Mouse (Mus musculus) left cerebral cortex, postnatal 10 days (tissue): ENCODE data around the gene Dpf1. TPM values are rescaled to one million over a fixed set of nuclear protein-coding genes. Genes with fewer than 3 reads are reported as not detected.

Experiments used
- DNase-seq, 2 experiments: peaks; one replicate each; pipeline ENCODE4 v3.0.0; 2021 to 2022; ENCODE audit warnings: low spot score in 2 of 2, mixed read lengths in 1 of 2; ENCODE audit errors: extremely low spot score in 1 of 2
- intact Hi-C: fragments of 180-260 bp; cut with DNase I; formaldehyde crosslinking; loops from one replicate; pipeline ENCODE4 v1.15.1; 2025
- total RNA-seq, 2 experiments: library from RNA; stranded (reverse); gene quantifications; 2 replicates each; pipeline ENCODE4 v1.2.3; 2021

The Dpf1 gene
- total RNA-seq, 2 experiments from 2014 or later, result 127 to 141 TPM

DNA sequence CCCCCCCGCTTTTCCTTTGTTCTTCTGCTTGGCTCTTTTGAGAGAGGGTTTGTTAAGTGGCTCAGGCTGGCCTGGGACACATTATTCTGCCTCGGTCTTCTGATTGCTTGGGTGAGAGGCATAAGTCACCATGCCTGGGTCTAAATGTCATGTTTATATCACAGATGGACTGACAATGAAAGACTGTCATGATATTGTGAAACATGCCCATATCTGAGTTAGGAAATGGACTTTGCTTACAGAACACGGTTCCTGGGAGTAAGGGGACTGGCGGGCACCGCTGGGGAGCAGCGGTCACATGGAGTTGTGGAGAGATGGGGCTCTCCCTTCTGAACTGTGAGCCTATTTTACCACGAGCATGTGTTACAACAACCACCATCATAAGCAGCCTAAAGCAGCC, 30.4 kb downstream of the Dpf1 start:
- DNase-seq, result no peak
- intact Hi-C loops, result no loop called here

DNA sequence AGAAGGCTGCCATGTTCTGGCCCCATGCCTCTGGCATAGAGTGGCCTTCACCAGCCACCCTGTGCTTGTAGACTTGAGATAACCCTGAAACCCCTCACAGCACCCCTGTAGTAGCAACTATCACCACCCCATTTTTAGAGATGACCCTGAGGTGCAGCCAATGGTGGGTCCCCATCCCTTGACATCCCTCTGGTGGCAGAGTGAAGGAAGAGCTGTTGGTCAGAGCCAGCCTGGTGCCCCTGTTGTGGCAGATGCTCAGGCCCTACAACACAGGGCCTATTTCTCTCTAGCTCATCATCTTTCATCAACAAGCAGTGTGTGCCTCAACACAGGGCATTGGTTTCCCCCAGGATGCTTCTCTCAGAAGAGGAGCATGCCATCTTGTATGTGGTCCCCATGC, 31.5 kb downstream of the Dpf1 start:
- intact Hi-C loops, result no loop called here
- no peak for DNase-seq

DNA sequence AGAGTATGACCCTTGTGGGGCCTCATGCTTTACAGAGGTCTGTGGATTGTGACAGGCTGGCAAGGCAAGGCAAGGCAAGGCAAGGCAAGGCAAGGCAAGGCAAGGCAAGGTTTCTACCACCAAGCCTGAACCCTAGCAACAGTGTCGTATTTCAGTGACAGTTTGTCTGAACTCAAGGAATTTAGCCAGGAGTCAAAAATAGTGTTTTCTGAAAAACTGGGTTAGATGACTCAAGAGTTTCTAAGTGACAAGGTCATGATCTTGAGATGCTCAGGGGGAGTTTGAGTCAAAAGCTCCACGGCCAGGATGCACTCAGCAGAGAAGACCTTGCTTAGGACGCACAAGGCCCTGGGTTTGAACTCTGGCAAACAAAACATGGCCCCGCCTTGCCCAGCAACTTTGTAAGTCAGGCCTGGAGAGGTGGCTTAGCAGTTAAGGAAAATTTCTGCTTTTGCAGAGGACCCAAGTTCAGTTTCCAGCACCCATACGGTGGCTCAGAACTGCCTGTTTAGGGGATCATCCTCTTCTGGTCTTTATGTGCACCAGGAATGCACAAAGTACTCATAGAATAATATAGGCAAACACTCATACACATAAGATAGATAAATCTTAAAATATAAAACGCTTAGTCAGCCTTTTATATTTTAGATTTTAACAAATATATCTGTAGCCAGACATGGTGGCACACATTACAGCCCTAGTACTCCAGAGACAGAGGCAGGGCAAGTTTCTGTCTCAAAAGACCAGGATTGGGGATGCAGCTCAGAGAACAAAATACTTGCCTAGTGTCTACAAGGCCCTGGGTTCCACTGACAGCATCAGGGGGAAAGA, 32.3 kb downstream of the Dpf1 start:
- no peak for DNase-seq
- intact Hi-C loops, result no loop called here

DNA sequence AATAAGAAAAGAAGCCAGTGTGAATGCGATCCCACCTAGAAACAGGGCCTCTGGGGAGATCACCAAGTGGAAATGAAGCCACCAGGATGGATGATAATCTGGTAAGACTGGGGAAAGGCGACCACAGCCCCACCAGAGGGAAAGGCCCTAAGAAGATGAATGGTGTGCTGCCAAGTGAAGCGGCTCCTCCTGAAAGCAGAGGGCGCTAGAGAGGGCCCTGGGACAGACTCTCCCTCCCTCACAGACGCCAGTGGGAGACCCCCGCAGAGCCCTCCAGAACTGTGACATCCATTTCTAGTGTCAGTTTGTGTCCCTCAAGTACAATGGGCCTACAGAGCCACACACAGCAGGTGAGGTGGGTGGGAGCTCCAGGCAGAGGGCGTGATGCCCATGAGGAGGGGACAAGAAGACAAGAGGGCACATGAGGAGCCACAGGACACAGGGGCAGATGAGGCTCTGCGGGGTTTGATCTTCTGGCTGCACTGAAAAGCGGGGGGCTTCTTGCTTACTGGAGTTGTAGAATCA, 33.1 kb downstream of the Dpf1 start:
- intact Hi-C loops, result no loop called here
- no peak for DNase-seq

DNA sequence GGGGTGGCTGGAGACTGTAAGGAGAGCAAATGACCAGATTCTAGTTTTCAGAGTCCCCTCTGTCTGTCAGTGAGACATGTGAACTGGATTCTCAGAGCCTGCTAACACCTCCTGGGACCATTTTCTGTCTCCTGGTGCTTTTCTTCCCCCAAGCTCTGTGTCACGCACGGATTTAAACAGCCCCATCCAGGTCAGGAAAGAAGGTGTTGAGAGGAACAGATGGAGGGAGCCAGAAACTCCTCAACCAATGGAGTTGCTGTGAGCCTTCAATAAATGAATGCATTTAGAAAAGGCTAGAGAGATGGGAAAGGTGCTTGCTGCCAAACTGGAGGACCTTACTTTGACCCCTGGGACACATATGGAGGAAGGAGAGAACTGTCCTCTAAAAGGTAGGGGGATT, 34.0 kb downstream of the Dpf1 start:
- no peak for DNase-seq
- intact Hi-C loops, result no loop called here

DNA sequence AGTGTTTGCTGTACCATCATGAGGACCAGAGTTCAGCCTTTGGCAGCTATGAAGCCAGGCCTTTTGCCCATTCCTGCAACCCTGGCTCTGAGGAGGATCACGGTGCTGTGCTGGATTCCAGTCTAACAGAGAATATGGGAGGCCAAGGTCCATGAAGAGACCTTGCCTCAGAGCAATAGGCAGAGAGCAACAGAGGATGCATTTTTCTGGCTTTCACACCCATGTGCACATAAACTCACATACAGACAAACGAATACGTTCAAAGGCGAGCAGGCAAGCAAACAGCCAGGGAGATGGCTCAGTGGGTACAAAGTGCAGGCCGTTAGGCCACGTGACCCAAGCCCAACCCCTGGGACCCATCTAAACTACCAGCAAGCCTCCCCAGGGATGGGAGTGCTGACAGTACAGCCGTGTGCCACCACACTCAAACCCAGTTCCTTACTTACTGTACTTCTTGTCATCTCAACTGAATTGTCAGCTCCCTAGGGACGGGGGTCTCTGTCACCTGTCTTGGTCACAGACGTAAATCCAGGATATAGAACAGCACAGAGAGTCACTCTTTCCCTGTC, 34.7 kb downstream of the Dpf1 start:
- intact Hi-C loops, result no loop called here
- DNase-seq, result no peak

DNA sequence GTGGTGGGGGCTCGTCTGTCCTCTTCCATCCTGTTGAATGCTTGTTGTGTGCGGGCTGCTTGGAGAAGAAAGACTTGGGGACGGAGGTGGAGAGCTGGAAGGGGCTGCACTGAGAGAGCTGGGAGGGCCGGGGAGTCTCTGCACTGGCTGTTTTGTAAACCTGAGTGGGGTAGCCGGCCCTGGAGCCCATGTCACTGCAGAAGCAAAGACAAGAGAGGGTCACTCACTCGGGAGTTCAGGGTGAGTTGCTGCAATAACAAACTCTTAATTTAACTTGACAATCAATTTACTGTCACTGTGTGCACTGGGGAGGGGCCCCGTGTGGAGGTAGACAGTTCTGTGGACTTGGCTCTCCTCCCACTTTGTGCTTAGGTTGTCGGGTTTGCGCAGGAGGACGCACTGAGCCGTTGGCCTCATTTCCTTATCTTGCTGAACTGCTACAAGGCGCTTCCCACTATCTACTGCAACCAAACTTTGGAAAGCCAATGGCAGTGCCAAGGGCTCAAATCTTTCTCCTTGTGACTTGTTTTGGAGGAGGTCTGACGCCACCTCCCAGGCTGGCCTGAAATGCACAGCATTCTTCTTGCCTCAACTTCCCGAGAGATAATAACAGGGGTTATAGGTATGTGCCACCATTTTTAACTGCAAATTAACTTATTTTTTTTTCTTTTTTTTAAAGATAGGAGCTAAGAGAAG, 35.4 kb downstream of the Dpf1 start:
- no peak for DNase-seq
- intact Hi-C loops, result no loop called here

DNA sequence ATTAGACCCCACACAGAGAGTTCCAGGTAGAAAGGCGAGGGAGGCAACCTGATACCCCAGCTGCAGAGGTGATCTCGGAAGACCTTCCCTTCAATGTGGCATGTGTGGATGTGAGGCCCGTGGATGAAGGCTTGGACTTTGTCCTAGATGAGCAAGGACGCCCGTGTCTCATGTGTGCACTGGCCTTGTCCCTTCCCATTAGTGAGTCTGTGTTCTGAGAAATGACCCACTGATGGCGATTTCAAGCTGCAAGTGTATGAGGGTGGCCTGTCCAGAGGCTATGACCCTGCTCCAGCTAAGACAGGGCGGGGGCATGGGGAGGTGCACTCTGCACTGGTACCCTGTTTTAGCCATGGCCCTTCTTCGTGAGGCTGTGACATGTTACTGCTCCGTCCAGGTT, 36.5 kb downstream of the Dpf1 start:
- intact Hi-C loops, result no loop called here

DNA sequence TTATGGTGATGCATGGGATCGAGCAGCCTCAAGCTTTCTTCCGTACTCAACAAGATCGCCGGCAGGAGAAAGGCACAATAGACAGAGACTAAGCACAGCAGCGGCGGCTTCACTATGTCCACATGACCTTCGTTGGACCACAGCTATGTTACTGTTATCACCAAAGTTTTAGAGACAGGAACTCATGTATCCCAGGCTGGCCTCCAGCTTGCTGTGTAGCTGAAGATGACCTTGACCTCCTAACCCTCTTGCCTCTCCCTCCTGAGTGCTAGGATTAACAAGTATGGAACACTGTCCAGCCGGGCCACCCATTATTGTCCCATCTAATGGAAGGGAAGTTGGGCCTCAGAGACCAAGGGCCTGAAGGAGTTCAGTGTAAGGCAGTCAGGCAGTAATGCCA, 37.1 kb downstream of the Dpf1 start:
- no peak for DNase-seq
- intact Hi-C loops, result no loop called here

More for the DNA sequence above, 36.5 kb downstream of the Dpf1 start:
- no peak for DNase-seq

DNA sequence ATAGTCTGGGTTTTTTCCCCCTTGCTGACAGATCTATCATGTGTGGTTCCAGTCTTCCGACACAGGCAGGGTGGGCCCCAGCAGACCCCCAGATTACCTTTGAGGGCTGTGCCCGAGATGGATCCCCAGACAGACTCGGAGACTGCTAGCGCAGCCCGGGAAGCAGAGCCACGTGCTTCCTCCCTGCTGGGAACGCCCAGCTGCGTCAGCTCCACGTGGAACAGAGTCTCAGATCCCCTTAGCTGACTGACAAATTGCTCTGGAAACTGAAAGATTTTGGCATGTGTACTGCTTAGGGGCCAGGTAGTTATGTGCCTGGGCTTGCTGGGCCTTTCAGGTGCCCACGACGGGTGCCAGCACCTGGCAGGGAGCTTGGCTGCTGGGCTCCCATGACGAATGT, 38.0 kb downstream of the Dpf1 start:
- no peak for DNase-seq
- intact Hi-C loops, result no loop called here

DNA sequence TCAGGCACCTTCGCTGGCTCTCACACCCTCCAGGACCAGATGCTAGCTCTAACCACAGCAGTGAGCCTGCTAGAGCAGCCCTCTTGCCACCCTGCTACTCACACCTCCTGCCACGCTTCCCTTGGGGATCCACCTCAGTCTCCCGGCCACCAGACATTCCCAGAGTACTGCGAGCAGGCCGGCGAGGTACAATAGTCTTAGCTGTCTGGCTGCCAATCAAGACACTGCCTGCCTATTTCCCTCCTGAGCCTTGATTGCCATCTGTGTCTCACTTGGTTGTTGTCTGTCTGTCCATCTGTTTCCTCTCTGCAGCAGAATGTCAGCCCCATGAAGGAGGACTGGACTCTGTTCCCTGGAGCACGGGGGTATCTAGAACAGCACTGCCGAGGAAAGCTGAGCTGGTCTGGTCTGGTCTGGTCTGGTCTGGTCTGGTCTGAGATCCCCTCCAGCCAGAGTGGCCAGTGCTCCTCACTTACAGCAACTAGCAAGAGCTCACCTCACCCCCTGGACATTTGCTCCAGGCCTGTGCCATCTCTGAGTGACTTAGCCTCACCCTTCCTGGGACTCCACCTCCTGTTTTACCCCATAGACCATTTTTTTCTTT, 38.8 kb downstream of the Dpf1 start:
- DNase-seq, result no peak
- intact Hi-C loops, result no loop called here

DNA sequence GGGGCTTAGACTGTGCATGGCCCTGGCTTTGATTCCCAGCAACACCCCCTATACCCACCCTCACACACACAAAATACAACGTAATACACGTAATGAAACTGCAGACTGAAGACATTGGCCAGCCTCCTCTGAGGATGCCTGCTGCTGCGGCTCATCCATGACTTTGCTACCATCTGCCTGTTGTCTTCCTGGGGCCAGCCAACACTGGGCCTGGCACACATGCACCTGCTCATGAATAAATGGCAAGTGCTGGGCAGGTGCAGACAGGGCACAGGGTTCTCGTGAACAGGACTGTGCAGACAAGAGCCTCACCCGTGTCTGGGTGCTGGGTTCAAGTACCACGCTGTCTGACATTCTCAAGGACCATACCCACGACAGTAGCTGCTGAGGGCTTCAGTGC, 40.0 kb downstream of the Dpf1 start:
- no peak for DNase-seq
- intact Hi-C loops, result no loop called here

DNA sequence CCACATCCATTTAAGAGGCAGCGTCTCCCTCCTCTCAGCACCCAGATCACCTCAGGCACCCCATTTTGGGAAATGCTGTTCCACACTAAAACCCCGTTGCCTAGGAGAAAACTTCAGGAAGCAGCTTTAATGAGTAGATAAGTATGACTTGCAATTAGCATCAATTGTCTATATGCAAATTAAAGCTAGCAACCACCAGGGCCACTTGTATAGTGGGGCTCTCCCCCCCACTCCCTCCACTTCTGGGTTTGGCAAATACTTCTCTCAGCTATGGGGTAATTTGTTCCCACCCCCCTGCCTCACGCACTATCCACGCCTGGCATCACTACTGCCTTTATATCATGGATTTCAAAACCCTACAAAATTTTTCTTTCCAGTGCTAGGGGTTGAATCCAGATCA, 41.8 kb downstream of the Dpf1 start:
- intact Hi-C loops, result no loop called here
- DNase-seq, result no peak

DNA sequence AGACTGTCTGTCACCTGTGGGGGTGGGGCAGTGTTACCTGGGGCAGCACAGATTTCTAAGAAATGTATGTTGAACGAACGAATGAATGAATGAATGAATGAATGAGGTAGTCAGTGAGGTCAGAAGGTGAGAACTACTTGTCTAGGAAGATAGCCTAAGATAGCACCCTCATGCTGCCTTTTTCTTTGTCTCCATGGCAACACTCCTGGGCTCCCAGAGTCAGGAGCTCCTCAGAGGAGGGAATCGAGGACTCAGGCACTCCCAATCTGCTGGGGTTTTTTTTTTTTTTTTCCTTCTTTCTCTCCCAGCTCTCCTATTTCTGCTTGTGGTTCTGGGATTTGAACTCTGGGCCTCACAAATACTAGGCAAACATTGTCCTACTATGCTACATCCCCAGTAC, 42.5 kb downstream of the Dpf1 start:
- intact Hi-C loops, result no loop called here
- peak in 1 of 2 experiments; percentile 58 for DNase-seq

DNA sequence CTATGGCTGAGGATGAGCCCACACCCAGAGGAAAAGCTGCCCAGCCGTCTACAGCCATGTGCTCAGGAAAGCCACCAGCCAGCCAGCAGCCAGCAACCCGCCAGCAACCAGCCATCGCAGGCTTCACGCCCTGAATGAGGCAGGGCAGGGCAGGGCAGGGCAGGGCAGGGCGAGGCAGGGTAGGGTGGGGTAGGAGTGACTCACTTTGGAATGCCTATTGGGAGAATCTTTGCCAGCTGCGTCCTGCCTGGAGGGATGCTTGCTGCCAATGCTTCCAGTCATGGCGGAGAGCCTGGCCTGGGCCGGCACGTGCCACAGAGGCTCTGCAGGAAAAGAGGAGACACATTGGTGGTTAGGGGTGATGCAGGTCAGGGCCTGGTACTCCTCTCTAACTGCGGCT, 46.7 kb downstream of the Dpf1 start:
- intact Hi-C loops, result no loop called here
- no peak for DNase-seq

DNA sequence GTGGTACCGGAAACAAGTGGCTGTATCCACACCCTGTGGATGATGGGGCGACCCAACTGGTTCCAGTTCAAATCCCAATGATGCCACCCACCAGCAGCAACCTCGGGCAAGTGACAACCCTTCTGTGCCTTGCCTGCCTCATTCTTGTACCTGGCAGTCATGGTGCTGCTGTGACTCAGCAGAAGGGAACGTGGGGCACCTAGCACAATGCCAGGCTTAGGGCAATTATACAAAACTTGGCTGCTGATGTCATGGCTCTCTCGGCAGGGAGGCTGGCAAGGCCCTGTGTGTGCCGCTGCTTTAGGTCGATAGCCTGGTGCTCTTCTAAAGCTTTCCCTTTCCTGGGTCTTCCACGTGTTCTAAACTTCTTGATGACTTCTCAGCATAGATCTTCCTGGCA, 48.5 kb downstream of the Dpf1 start:
- DNase-seq, result no peak
- intact Hi-C loops, result no loop called here

DNA sequence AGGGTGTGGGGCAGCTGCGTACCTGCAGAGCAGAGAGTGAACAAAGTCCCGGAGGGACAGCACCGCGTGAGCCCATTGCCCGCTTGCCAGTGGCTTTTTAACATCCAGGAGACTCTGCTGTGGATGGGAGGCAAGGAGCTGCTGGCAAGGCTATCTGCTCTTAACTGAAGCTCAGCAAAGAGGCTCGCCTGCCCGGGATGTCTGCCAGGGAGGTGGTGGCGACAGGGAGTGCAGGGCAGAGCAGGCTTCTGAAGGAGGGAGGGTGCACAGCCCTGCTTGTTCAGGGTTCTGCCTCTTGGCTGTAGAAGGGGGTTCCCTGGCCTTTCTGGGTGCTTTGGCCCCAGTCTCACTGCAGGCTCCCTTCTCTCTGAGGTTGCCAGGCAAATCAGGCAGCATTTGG, 50.4 kb downstream of the Dpf1 start:
- intact Hi-C loops, result no loop called here
- DNase-seq, result peak; percentile 73 to 79

DNA sequence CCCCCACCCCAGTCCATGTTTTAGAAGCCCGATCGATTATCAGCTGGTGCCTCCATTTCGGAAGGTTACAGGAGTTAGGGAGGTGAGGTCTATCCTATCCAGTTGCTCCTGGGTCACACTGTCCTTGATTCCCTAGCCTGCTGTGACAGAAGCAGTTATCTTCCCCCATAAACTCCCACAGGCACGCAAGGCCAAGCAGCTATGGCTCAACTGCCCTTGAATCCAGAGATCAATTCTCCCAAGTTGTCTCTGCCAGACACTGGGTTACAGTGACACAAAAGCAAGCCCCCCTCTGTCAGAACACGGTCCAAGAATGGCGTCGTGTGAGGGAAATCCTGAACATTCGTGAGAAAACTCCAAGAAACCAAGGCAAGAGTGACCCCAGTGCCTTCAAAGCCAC, 51.7 kb downstream of the Dpf1 start:
- no peak for DNase-seq
- intact Hi-C loops, result no loop called here

DNA sequence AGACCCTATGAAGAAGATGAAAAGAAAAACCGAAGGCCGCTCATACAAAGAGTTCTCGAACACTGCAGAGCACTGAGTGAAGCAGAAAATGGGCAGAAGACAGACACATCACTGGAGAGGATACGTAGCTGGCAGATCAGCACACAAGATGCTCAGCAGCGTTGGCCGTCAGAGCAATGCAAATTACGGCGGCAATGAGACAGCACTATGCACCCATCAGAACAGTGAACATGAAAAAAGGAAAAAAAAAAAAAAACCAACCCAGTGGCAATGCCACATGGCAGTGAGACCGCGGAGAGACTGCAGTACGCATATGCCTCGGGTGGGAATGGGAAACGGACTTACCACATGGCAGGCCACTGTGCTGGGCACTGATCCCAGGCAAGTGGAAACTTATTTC, 57.7 kb downstream of the Dpf1 start:
- DNase-seq, result no peak
- intact Hi-C loops, result loop anchor here (5.0 kb wide), 1 partner anchor 54 kb away; no protein-coding TSS in a partner anchor
